Mouse (Mus musculus): ENCODE measurements around the gene Caln1.

- TF ChIP-seq POLR2A (IDR thresholded peaks at IDR 0.05; ENCODE audit: borderline replicate concordance, extremely low read depth, low read depth, low read length) (no peak), CTCF (IDR thresholded peaks at IDR 0.05; ENCODE audit: insufficient read depth, low read length) (no peak)
These were observed 105.6 kb downstream of the Caln1 start for GRCm38 (mm10) chr5:130474876-130475275.

Measured in lung, adult 2 months (tissue).